Comparison of ENCODE assay signal across 9 mouse cellular contexts in the genomic region with DNA sequence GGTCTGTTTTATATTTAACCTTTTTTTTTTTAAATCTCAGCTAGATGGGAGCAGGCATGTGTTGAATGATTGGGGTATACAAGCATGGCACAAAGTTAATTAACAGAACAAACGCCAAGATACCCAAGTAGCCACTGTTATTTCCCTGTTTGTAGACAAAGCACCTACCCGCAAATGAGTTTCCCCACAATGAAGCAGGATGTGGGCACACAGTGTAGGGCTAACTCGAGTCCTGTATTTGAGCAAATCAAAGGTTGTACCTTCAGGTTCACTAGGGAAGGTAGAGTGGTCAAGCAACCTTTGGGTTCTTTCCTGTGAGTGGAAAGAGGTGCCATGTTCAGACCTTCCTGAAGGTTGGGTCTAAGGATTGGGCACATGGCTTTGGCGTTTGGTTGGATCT. TPM values are rescaled to one million over a fixed set of nuclear protein-coding genes. Genes with fewer than 3 reads are reported as not detected.
DNase-seq lines count a peak whose midpoint lies in the region; ATAC-seq and TF ChIP-seq lines count a peak whose summit lies in the region.
"Had no signal": no experiment of that assay in that cellular context is flagged by ENCODE, and none has a peak within 500 bp of the region (broad histone marks: within the 10 kb centered on the region; RNA-seq: fewer than 3 reads in every experiment).

No protein-coding gene starts in this region.

- H3K9ac ChIP-seq in forebrain, embryonic 15.5 days (replicated peaks), result no peak overlapping the region
- H3K9ac ChIP-seq in forebrain, postnatal 0 days, result no peak overlapping the region
- no peak overlapping the region for H3K9ac ChIP-seq in kidney, embryonic 14.5 days (ENCODE audit: low read depth, low read length)
- H3K9ac ChIP-seq: limb, embryonic 12.5 days had no signal

- no peak for DNase-seq in forebrain, postnatal 0 days
- no peak for DNase-seq in kidney, postnatal 25 days
- DNase-seq in cerebellum, adult 8-10 months, result no peak
- DNase-seq in retina, embryonic 14.5 days (ENCODE audit: low spot score), result no peak

- WGBS in forebrain, embryonic 15.5 days, result 85% methylated on average over 4 of the region's 4 CpGs
- WGBS in forebrain, postnatal 0 days, result 75% methylated on average over 4 of the region's 4 CpGs
- WGBS in kidney, embryonic 14.5 days, result 77% methylated on average over 4 of the region's 4 CpGs

- H3K4me1 ChIP-seq in forebrain, embryonic 15.5 days, result peaks cover 4% of the 10 kb centered on the region; the same call in 1 of the 2 replicates
- H3K4me1 ChIP-seq in forebrain, postnatal 0 days (ENCODE audit: insufficient read depth), result no peaks in the 10 kb centered on the region
- peaks cover 62% of the 10 kb centered on the region for H3K4me1 ChIP-seq in kidney, embryonic 14.5 days (ENCODE audit: control insufficient read depth, insufficient read depth, low read length)
- peaks cover 56% of the 10 kb centered on the region for H3K4me1 ChIP-seq in brown adipose tissue, adult 24 weeks (ENCODE audit: control insufficient read depth, insufficient read depth, insufficient read length, low read length)

- no peaks in the 10 kb centered on the region for H3K27me3 ChIP-seq in forebrain, embryonic 15.5 days
- H3K27me3 ChIP-seq in forebrain, postnatal 0 days (ENCODE audit: insufficient read depth, low read length), result no peaks in the 10 kb centered on the region
- no peaks in the 10 kb centered on the region for H3K27me3 ChIP-seq in kidney, embryonic 14.5 days (ENCODE audit: control insufficient read depth, insufficient read depth, low read length)
- H3K27me3 ChIP-seq: limb, embryonic 12.5 days had no signal

- H3K36me3 ChIP-seq in forebrain, embryonic 15.5 days, result no peaks in the 10 kb centered on the region
- 0 out of 2 replicates have a peak, but pooled peaks cover 6% of the 10 kb centered on the region for H3K36me3 ChIP-seq in forebrain, postnatal 0 days (ENCODE audit: insufficient read depth)
- no peaks in the 10 kb centered on the region for H3K36me3 ChIP-seq in kidney, embryonic 14.5 days (ENCODE audit: control insufficient read depth, insufficient read depth, low read length)

- no peak for ATAC-seq in forebrain, embryonic 15.5 days (replicated peaks)
- ATAC-seq in forebrain, postnatal 0 days, result no peak
- ATAC-seq in kidney, embryonic 14.5 days (ENCODE audit: low FRiP score, low TSS enrichment), result no peak
- ATAC-seq in megakaryocyte, adult 5-6 weeks (ENCODE audit: poor library complexity, severe bottlenecking), result peak; percentile 66

- TF ChIP-seq CTCF in forebrain, postnatal 0 days (IDR thresholded peaks at IDR 0.05; ENCODE audit: low read depth), result no peak

- H3K9me3 ChIP-seq in forebrain, embryonic 15.5 days, result no peaks in the 10 kb centered on the region
- no peaks in the 10 kb centered on the region for H3K9me3 ChIP-seq in forebrain, postnatal 0 days (ENCODE audit: low read length)
- H3K9me3 ChIP-seq in kidney, embryonic 14.5 days (ENCODE audit: control insufficient read depth, low read length), result no peaks in the 10 kb centered on the region
- H3K9me3 ChIP-seq: limb, embryonic 12.5 days had no signal

- H3K4me3 ChIP-seq in forebrain, embryonic 15.5 days, result no peak overlapping the region
- H3K4me3 ChIP-seq in forebrain, postnatal 0 days (ENCODE audit: low read depth, low read length), result no peak overlapping the region
- no peak overlapping the region for H3K4me3 ChIP-seq in kidney, embryonic 14.5 days (ENCODE audit: low read length)
- peak overlapping the region; percentile 44 for H3K4me3 ChIP-seq in brown adipose tissue, adult 24 weeks (ENCODE audit: insufficient read depth, low read depth, low read length)
- H3K4me3 ChIP-seq: limb, embryonic 12.5 days had no signal

- 0 out of 2 replicates have a peak overlapping the region, but pooled peaks have one; percentile 10 for H3K27ac ChIP-seq in forebrain, embryonic 15.5 days (replicated peaks)
- no peak overlapping the region for H3K27ac ChIP-seq in forebrain, postnatal 0 days (ENCODE audit: low read depth, low read length)
- peak overlapping the region; percentile 39; the same call in 1 of the 2 replicates for H3K27ac ChIP-seq in kidney, embryonic 14.5 days (ENCODE audit: low read depth, low read length)
- peak overlapping the region; percentile 95 for H3K27ac ChIP-seq in brown adipose tissue, adult 24 weeks (replicated peaks; ENCODE audit: low read depth, low read length)
- H3K27ac ChIP-seq: limb, embryonic 12.5 days had no signal

- H3K4me2 ChIP-seq in forebrain, embryonic 15.5 days (replicated peaks), result no peak overlapping the region
- no peak overlapping the region for H3K4me2 ChIP-seq in forebrain, postnatal 0 days (ENCODE audit: low read depth)
- no peak overlapping the region for H3K4me2 ChIP-seq in kidney, embryonic 14.5 days (replicated peaks; ENCODE audit: low read depth, low read length)
- H3K4me2 ChIP-seq: limb, embryonic 12.5 days had no signal

RNA-seq across cellular contexts. Expression of gene Spred2, which starts 41.5 kb away (rescaled TPM):
- 8.1 and 9.3 TPM in 2 replicates for polyA plus RNA-seq in forebrain, embryonic 15.5 days (2015; fragmentation: Nextera tagmentation; extraction: Ambion mirVana)
- 12.0 and 15.5 TPM in 2 replicates for total RNA-seq in forebrain, postnatal 0 days (2014; rRNA removed)
- polyA plus RNA-seq in forebrain, postnatal 0 days (2015; fragmentation: Nextera tagmentation; extraction: Ambion mirVana), result 6.7 and 9.1 TPM in 2 replicates
- polyA plus RNA-seq in kidney, embryonic 14.5 days (2014; fragmentation: Nextera tagmentation; extraction: Ambion mirVana), result 9.8 and 12.3 TPM in 2 replicates
- 8.4 and 10.2 TPM in 2 replicates for polyA plus RNA-seq in brown adipose tissue, adult 24 weeks (2012; ENCODE audit: insufficient read depth, insufficient read length, missing spikeins)
- total RNA-seq in megakaryocyte, adult 5-6 weeks (2015), result 7.0 and 7.6 TPM in 2 replicates
- 2.3 and 2.4 TPM in 2 replicates for total RNA-seq in megakaryocyte, adult 5-6 weeks (2017)
